Mouse (Mus musculus) heart, adult 2 months (tissue): ENCODE results near the gene Baz1a. TPM values are rescaled to one million over a fixed set of nuclear protein-coding genes. Genes with fewer than 3 reads are reported as not detected.

Experiments
- DNase-seq, 2 experiments: peaks; one replicate each; pipeline ENCODE4 v3.0.0; 2021
- H3K27ac ChIP-seq: fragments of 200-600 bp; 2 replicates; pipeline ENCODE4 v1.8.1; 2022
- H3K27me3 ChIP-seq: fragments of 200-500 bp; 2 replicates; pipeline ENCODE4 v1.6.1; 2012; ENCODE audit warnings: mild to moderate bottlenecking, low read length, inconsistent platforms, mixed read lengths; ENCODE audit not compliant: control insufficient read depth, insufficient read depth
- H3K36me3 ChIP-seq: fragments of 200-500 bp; 2 replicates; pipeline ENCODE4 v1.6.1; 2012; ENCODE audit warnings: low read length, inconsistent platforms; ENCODE audit not compliant: control insufficient read depth, insufficient read depth
- H3K4me1 ChIP-seq: fragments of 200-500 bp; 2 replicates; pipeline ENCODE4 v1.6.1; 2011; ENCODE audit warnings: low read length; ENCODE audit not compliant: control insufficient read depth, insufficient read depth
- H3K4me3 ChIP-seq: fragments of 200-600 bp; 2 replicates; pipeline ENCODE4 v1.8.1; 2022
- H3K79me2 ChIP-seq: fragments of 200-500 bp; replicated peaks from 2 replicates; pipeline ENCODE4 v1.6.1; 2012; ENCODE audit warnings: mild to moderate bottlenecking, inconsistent platforms, low read length, moderate library complexity, mixed read lengths; ENCODE audit not compliant: control insufficient read depth, insufficient read depth
- H3K9ac ChIP-seq: fragments of 200-500 bp; 2 replicates; pipeline ENCODE4 v1.6.1; 2012; ENCODE audit warnings: low read depth, mild to moderate bottlenecking, control low read depth, inconsistent platforms, low read length, mixed read lengths
- CTCF ChIP-seq: fragments of 200-600 bp; IDR thresholded peaks from 2 replicates; pipeline ENCODE4 v1.8.1; 2022; ENCODE audit warnings: antibody characterized with exemption, mild to moderate bottlenecking, moderate library complexity
- EP300 ChIP-seq: fragments of 200-500 bp; IDR thresholded peaks from 2 replicates; pipeline ENCODE4 v1.6.1; 2011; ENCODE audit warnings: low read depth, low read length, control low read depth; ENCODE audit not compliant: insufficient read depth
- POLR2A ChIP-seq: fragments of 200-500 bp; IDR thresholded peaks from 2 replicates; pipeline ENCODE4 v1.6.1; 2011; ENCODE audit warnings: mild to moderate bottlenecking, low read depth, low read length, control low read depth; ENCODE audit not compliant: insufficient read depth
- WGBS: fragments of 180-500 bp; shearing (Covaris S2); methylation state at CpG from one replicate; pipeline ENCODE4 v1.1.7; 2018; 5-methylcytosine and 5-hydroxymethylcytosine counted together
- intact Hi-C: fragments of 180-260 bp; cut with DNase I; formaldehyde crosslinking; loops from one replicate; pipeline ENCODE4 v1.15.1; 2025
- polyA plus RNA-seq: library from polyadenylated mRNA; depleted of rRNA; stranded (reverse); fragments of >200 nt; gene quantifications from 2 replicates; pipeline ENCODE4 v1.2.3, GENCODE M21; 2012
- total RNA-seq, 2 experiments: library from RNA; stranded (reverse); gene quantifications; 2 replicates each; pipeline ENCODE4 v1.2.3; 2021

Gene Baz1a
- total and polyA plus RNA-seq, 3 experiments = 1.4 to 7.8 (median 7.0) TPM

GRCm38 (mm10) chr12:55056703-55057102 is 42.6 kb upstream of the Baz1a start:
- Histone ChIP-seq H3K4me3 (no peak overlapping the region), H3K27ac (no peak overlapping the region)
- intact Hi-C loops = no loop called here

DNA sequence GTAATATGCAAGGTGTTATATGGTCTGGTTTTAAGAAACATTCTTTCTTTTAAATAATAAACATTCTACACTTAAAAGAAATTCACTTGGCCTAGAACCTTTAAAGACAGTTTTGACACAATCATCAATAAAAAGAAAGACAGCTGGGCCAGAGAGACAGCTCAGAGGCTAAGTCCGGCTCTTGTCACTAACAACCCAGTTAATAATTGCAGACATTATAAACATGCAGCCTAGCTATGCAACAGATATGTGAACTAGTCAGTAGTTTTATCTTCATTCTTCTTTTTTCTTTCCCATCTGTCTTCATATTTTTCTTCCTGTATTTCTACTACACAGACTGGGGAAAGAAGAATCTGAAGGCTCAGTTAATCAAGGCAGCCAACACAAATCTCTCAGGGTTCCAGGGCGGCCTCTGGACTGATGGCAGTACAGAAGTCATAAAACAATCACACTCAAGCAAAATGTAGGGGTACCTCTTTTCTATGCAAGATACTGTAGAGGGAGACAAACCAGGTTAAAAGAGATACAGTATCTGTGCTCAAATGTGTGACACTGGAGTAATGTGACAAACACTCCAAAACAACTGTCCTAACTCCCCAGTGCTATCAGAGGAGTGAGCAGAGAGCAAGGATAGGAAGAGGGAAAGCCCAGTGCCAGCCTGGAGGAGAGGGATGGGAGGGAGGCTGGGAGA is 40.5 kb upstream of the Baz1a start:
- H3K27ac ChIP-seq = no peak overlapping the region
- peaks cover 11% of the 10 kb centered on the region for H3K36me3 ChIP-seq
- peaks cover 2% of the 10 kb centered on the region; the same call in 1 of the 2 replicates for H3K4me1 ChIP-seq
- intact Hi-C loops = no loop called here
- no peak overlapping the region for H3K9ac ChIP-seq
- no peaks in the 10 kb centered on the region for H3K79me2 ChIP-seq
- no peak for TF ChIP-seq EP300
- no peak for TF ChIP-seq CTCF
- no peak for TF ChIP-seq POLR2A
- no peak for DNase-seq
- H3K27me3 ChIP-seq = no peaks in the 10 kb centered on the region
- WGBS = 94% methylated on average over 2 of the region's 2 CpGs
- no peak overlapping the region for H3K4me3 ChIP-seq

More at GRCm38 (mm10) chr12:55056703-55057102, 42.6 kb upstream of the Baz1a start:
- H3K36me3 ChIP-seq = peaks cover 14% of the 10 kb centered on the region
- TF ChIP-seq POLR2A = no peak
- no peak for TF ChIP-seq CTCF
- TF ChIP-seq EP300 = no peak
- WGBS = 38% methylated on average over 2 of the region's 2 CpGs
- no peak for DNase-seq
- peaks cover 4% of the 10 kb centered on the region; the same call in 1 of the 2 replicates for H3K4me1 ChIP-seq
- no peaks in the 10 kb centered on the region for H3K27me3 ChIP-seq
- H3K79me2 ChIP-seq = no peaks in the 10 kb centered on the region
- H3K9ac ChIP-seq = no peak overlapping the region

DNA sequence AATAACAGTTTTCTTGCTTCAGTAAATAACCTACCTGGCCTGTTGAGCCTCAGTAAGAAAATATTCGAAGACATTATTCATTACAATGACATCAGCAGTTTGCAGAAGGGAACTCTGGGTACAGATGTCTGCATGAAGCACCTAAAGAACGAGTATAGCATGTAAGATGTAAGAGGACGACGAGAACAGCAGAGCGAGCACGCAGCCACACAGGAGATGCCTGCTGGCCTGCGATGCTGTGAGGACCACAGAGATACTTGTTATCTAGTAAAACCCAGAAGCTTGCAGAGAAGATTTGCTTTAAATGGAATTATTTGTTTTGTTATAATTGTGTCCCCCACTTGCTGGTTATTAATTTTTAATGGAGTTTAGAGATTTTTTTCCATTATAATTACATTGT is 39.1 kb upstream of the Baz1a start:
- H3K27ac ChIP-seq = no peak overlapping the region
- intact Hi-C loops = no loop called here
- H3K36me3 ChIP-seq = no peaks in the 10 kb centered on the region
- WGBS = 93% methylated on average over 7 of the region's 7 CpGs
- no peaks in the 10 kb centered on the region for H3K4me1 ChIP-seq
- H3K4me3 ChIP-seq = no peak overlapping the region
- no peaks in the 10 kb centered on the region for H3K27me3 ChIP-seq
- no peak for TF ChIP-seq CTCF
- TF ChIP-seq EP300 = no peak
- TF ChIP-seq POLR2A = no peak
- DNase-seq = no peak
- H3K79me2 ChIP-seq = no peaks in the 10 kb centered on the region
- no peak overlapping the region for H3K9ac ChIP-seq

DNA sequence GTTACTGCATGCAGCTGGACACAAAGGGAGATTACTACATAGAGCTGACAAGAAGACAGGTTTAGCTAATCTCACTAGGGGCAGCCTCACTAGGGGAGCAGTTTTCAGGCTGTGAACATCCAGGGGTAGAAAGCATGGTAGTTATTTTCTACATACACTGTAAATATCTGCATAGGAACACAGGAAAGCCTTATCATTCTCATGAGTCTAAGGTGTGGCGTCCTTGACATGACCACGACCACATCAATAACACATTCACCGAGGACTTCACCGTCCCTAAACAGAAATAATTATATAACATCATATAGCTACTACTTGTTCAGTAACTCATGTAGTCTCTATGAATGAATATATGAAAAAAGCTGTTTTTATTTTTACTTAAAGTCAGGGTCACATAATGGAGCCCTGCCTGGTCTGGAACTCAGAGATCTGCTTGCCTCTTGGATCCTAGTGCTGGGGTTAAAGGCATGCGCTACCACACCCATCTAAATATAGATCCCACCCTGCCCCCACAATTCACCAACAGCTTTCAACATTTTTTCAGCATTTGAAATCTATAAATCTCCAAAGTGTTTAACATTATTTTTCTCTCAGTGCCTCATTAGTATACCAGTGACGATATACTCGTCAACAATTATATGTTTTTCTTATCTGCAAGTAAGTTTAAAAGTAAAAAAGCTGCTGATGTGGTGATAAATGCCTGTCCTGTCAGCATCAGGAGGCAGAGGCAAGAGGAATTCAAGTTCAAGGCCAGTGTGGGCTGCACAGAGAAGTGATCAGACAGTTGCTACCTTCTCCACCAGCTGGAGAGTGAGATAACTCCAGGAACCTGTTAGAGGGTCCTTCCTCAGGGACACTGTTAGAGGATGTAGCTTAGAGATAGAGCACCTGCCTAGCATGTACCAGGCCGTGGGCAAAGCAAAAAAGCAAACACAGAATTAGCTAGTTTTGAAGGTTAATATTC is 37.3 kb upstream of the Baz1a start:
- no peaks in the 10 kb centered on the region for H3K27me3 ChIP-seq
- H3K36me3 ChIP-seq = no peaks in the 10 kb centered on the region
- no peak for DNase-seq
- H3K4me1 ChIP-seq = no peaks in the 10 kb centered on the region
- H3K9ac ChIP-seq = no peak overlapping the region
- H3K4me3 ChIP-seq = no peak overlapping the region
- TF ChIP-seq POLR2A (no peak), EP300 (no peak), CTCF (no peak)
- no peaks in the 10 kb centered on the region for H3K79me2 ChIP-seq
- no peak overlapping the region for H3K27ac ChIP-seq
- WGBS = 76% methylated on average over 8 of the region's 8 CpGs
- intact Hi-C loops = no loop called here

- no peak for DNase-seq
- TF ChIP-seq CTCF (no peak), POLR2A (no peak), EP300 (no peak)
- no peaks in the 10 kb centered on the region for H3K36me3 ChIP-seq
- intact Hi-C loops = no loop called here
- H3K27me3 ChIP-seq = no peaks in the 10 kb centered on the region
- H3K4me3 ChIP-seq = no peak overlapping the region
- 86% methylated on average over 8 of the region's 8 CpGs for WGBS
- no peaks in the 10 kb centered on the region for H3K4me1 ChIP-seq
- no peak overlapping the region for H3K9ac ChIP-seq
- H3K79me2 ChIP-seq = no peaks in the 10 kb centered on the region
- H3K27ac ChIP-seq = no peak overlapping the region
Observed at GRCm38 (mm10) chr12:55049731-55050353, 35.7 kb upstream of the Baz1a start.
